ENCODE assay signal across 8 mouse cellular contexts in genomic region chr17:23853292-23853691, GRCm38 (mm10). TPM values are rescaled to one million over a fixed set of nuclear protein-coding genes. Genes with fewer than 3 reads are reported as not detected.
DNase-seq lines count a peak whose midpoint lies in the region; ATAC-seq and TF ChIP-seq lines count a peak whose summit lies in the region.

No protein-coding gene starts in this region.

- no peak overlapping the region for H3K27ac ChIP-seq in hindbrain, embryonic 14.5 days

- WGBS in hindbrain, embryonic 14.5 days: 37% methylated on average over 5 of the region's 5 CpGs
- WGBS in lung, adult 2 months: 42% methylated on average over 5 of the region's 5 CpGs

- intact Hi-C loops in left cerebral cortex, postnatal 4 days (cut with DNase I): loop anchor here (5.0 kb wide), 1 partner anchor 109 kb away; no protein-coding TSS in a partner anchor
- intact Hi-C loops in left cerebral cortex, postnatal 36 days (cut with DNase I): no loop called here

- H3K4me1 ChIP-seq in hindbrain, embryonic 14.5 days (replicated peaks; ENCODE audit: control insufficient read depth, insufficient read depth, low read length): no peaks in the 10 kb centered on the region
- H3K4me1 ChIP-seq in lung, adult 2 months (ENCODE audit: control insufficient read depth, insufficient read depth, low read length): no peaks in the 10 kb centered on the region

- peak; percentile 62 for TF ChIP-seq CTCF in lung, adult 2 months (IDR thresholded peaks at IDR 0.05; ENCODE audit: insufficient read depth, low read length)

- H3K4me3 ChIP-seq in hindbrain, embryonic 14.5 days (replicated peaks; ENCODE audit: low read length): no peak overlapping the region
- no peak overlapping the region for H3K4me3 ChIP-seq in lung, adult 2 months (replicated peaks; ENCODE audit: extremely low read depth, low read depth, low read length)

- H3K4me2 ChIP-seq in hindbrain, embryonic 14.5 days (replicated peaks): no peak overlapping the region

- H3K36me3 ChIP-seq in hindbrain, embryonic 14.5 days (replicated peaks; ENCODE audit: control insufficient read depth, insufficient read depth): no peaks in the 10 kb centered on the region

- H3K9ac ChIP-seq in hindbrain, embryonic 14.5 days: no peak overlapping the region

- no peak for ATAC-seq in hindbrain, embryonic 14.5 days (ENCODE audit: low FRiP score)

- DNase-seq in left cerebral cortex, postnatal 4 days: peak; percentile 77
- no peak for DNase-seq in left cerebral cortex, postnatal 36 days (ENCODE audit: low spot score in 2 of 2)
- peak; percentile 12 for DNase-seq in MEL-GATA-1-ER (ENCODE audit: extremely low read depth, low read depth)
- DNase-seq in c-Kit-positive CD71-positive TER-119-positive erythroid progenitor cells, embryonic 14.5 days (ENCODE audit: low spot score): peak; percentile 25
- peak; percentile 50 for DNase-seq in hindbrain, embryonic 14.5 days (ENCODE audit: low spot score)
- peak; percentile 30 for DNase-seq in lung, adult 2 months
- peak; percentile 25 to 57 for DNase-seq in spleen, adult 18-20 months
- DNase-seq in layer of hippocampus, postnatal 36 days: no peak

- no peaks in the 10 kb centered on the region for H3K27me3 ChIP-seq in hindbrain, embryonic 14.5 days (ENCODE audit: control insufficient read depth, insufficient read depth, low read length)

- no peaks in the 10 kb centered on the region for H3K9me3 ChIP-seq in hindbrain, embryonic 14.5 days (ENCODE audit: control insufficient read depth, low read length)

- TF ChIP-seq POLR2A in lung, adult 2 months (IDR thresholded peaks at IDR 0.05; ENCODE audit: borderline replicate concordance, extremely low read depth, low read depth, low read length): no peak

RNA-seq across cellular contexts. Expression of gene Prss41, which starts 9.3 kb away (rescaled TPM):
- 1 to 10 TPM; 3.8 to 4.7 TPM for total RNA-seq in left cerebral cortex, postnatal 4 days (2021)
- total RNA-seq in left cerebral cortex, postnatal 36 days (2021): 1 to 10 TPM; 1.5 to 1.6 TPM
- polyA plus RNA-seq in hindbrain, embryonic 14.5 days (2014; fragmentation: Nextera tagmentation; extraction: Ambion mirVana): 1.1 and 2.3 TPM in 2 replicates
- 0.66 and 0.78 TPM in 2 replicates for polyA plus RNA-seq in lung, adult 2 months (2012; rRNA removed)
- 1 to 10 TPM; 2.0 to 2.1 TPM for total RNA-seq in layer of hippocampus, postnatal 36 days (2021)

RNA-seq across cellular contexts. Expression of gene Prss32, which starts 9.6 kb away (rescaled TPM):
- total RNA-seq in left cerebral cortex, postnatal 4 days (2021): 1 to 10 TPM in 1 of 2 experiments, under 1 TPM in 1; 0.74 to 1.4 TPM
- not detected for total RNA-seq in left cerebral cortex, postnatal 36 days (2021)
- polyA plus RNA-seq in hindbrain, embryonic 14.5 days (2014; fragmentation: Nextera tagmentation; extraction: Ambion mirVana): 0.16 TPM in 1 of 2 replicates, not detected in the other
- 5.1 TPM in 1 of 2 replicates, not detected in the other for polyA plus RNA-seq in lung, adult 2 months (2012; rRNA removed)
- total RNA-seq in layer of hippocampus, postnatal 36 days (2021): not detected

RNA-seq across cellular contexts. Expression of gene Prss21, which starts 14.6 kb away (rescaled TPM):
- total RNA-seq in left cerebral cortex, postnatal 4 days (2021): not detected
- not detected for total RNA-seq in left cerebral cortex, postnatal 36 days (2021)
- polyA plus RNA-seq in hindbrain, embryonic 14.5 days (2014; fragmentation: Nextera tagmentation; extraction: Ambion mirVana): not detected in 2 replicates
- polyA plus RNA-seq in lung, adult 2 months (2012; rRNA removed): not detected in 2 replicates
- total RNA-seq in layer of hippocampus, postnatal 36 days (2021): not detected

RNA-seq across cellular contexts. Expression of gene Prss33, which starts 17.4 kb away (rescaled TPM):
- under 1 TPM; 0.34 to 0.48 TPM for total RNA-seq in left cerebral cortex, postnatal 4 days (2021)
- total RNA-seq in left cerebral cortex, postnatal 36 days (2021): not detected
- polyA plus RNA-seq in hindbrain, embryonic 14.5 days (2014; fragmentation: Nextera tagmentation; extraction: Ambion mirVana): not detected in 2 replicates
- not detected in 2 replicates for polyA plus RNA-seq in lung, adult 2 months (2012; rRNA removed)
- not detected for total RNA-seq in layer of hippocampus, postnatal 36 days (2021)

RNA-seq across cellular contexts. Expression of gene Elob, which starts 24.4 kb away (rescaled TPM):
- 100 to 1,000 TPM; 435 to 447 TPM for total RNA-seq in left cerebral cortex, postnatal 4 days (2021)
- 100 to 1,000 TPM; 330 to 406 TPM for total RNA-seq in left cerebral cortex, postnatal 36 days (2021)
- 1,176 and 1,404 TPM in 2 replicates for polyA plus RNA-seq in hindbrain, embryonic 14.5 days (2014; fragmentation: Nextera tagmentation; extraction: Ambion mirVana)
- 470 and 498 TPM in 2 replicates for polyA plus RNA-seq in lung, adult 2 months (2012; rRNA removed)
- 100 to 1,000 TPM; 356 to 383 TPM for total RNA-seq in layer of hippocampus, postnatal 36 days (2021)

Comparison
In these comparisons a context has a peak if more than half of its experiments do, and no peak if none do; other contexts are left out.
1. DNase-seq: peak in left cerebral cortex, postnatal 4 days (single experiment), MEL-GATA-1-ER (single experiment), c-Kit-positive CD71-positive TER-119-positive erythroid progenitor cells, embryonic 14.5 days (single experiment), hindbrain, embryonic 14.5 days (single experiment), lung, adult 2 months (single experiment) and spleen, adult 18-20 months (2 of 2); none in left cerebral cortex, postnatal 36 days (0 of 2) and layer of hippocampus, postnatal 36 days (0 of 2).